Mouse (Mus musculus): Measurements from ENCODE around the gene Gjb3. TPM values are rescaled to one million over a fixed set of nuclear protein-coding genes. Genes with fewer than 3 reads are reported as not detected.
A peak's percentile ranks its signal among the peaks of the same experiment; 100 is the strongest.

Gene Gjb3
- total RNA-seq, 1 experiment from 2014 or later = not detected

- no peak for ATAC-seq (ENCODE audit: extremely low read depth, insufficient number of reproducible peaks, low FRiP score, poor library complexity, severe bottlenecking)
Measured at GRCm38 (mm10) chr4:127345000-127345399, 14.4 kb upstream of the Gjb3 start.

- no peak for ATAC-seq (ENCODE audit: extremely low read depth, insufficient number of reproducible peaks, low FRiP score, poor library complexity, severe bottlenecking)
Measured at GRCm38 (mm10) chr4:127341372-127341771, 10.7 kb upstream of the Gjb3 start.

DNA sequence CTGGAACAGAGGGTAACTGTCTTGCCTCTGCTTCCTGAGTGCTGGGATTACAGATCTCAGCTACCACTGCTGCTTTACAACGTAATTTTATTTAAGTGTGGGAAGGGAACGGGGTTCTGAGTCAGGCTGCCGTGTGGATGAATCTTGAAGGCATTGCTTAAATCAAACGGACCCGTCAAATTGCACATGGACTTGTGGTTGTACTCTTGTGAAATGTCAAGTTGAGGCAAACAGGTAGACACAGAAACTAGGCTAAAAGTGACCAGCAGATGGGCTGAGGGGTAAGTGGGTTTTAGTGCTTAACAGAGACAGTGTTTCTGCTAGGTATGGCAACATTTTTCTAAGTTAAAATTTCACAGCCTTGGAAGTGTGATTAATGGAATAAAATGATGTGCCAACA, 7.0 kb upstream of the Gjb3 start:
- ATAC-seq (ENCODE audit: extremely low read depth, insufficient number of reproducible peaks, low FRiP score, poor library complexity, severe bottlenecking) = no peak

GRCm38 (mm10) chr4:127334870-127335504, 4.3 kb upstream of the Gjb3 start:
- ATAC-seq (ENCODE audit: extremely low read depth, insufficient number of reproducible peaks, low FRiP score, poor library complexity, severe bottlenecking) = no peak

DNA sequence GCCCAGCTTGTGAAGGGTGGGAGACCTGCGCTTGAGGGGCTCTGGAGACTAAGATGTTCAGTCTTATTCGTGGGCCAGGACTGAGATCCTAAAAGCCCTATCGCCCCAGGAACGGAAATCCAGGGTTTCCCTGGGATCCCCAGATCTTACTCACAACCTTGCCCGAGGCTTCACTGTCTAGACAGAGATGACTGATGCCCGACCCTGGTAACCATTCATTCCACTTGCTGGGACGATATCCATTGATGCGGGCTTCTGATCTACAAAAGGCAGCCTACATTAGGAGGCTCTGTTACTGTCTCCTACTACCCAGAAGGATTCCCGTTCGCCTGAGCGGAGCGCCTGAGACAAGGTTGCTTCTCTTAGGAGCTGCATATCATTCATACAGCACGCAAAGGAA, 527 bp upstream of the Gjb3 start:
- no peak for ATAC-seq (ENCODE audit: extremely low read depth, insufficient number of reproducible peaks, low FRiP score, poor library complexity, severe bottlenecking)

DNA sequence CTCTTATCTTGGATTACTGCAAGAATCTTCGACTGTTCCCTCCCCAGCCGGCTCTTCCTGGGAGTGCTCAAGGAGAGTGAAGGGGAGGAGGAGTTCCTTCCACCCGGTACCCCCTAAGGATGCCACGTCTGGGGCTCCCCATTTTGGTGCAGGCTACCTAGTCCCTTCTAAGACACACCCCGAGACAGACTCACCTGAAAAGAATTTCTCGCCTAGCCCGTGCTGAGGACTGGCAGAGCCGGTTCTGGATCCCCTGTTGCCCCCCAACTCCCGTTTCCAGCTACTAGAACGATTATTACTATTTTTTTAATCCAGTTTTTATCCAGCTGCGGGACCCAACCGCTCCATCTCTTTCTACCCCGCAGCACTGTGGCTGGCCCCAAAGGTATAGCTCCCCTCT, 893 bp downstream of the Gjb3 start:
- no peak for ATAC-seq (ENCODE audit: extremely low read depth, insufficient number of reproducible peaks, low FRiP score, poor library complexity, severe bottlenecking)

- ATAC-seq (ENCODE audit: extremely low read depth, insufficient number of reproducible peaks, low FRiP score, poor library complexity, severe bottlenecking) = no peak
Measured at GRCm38 (mm10) chr4:127329046-127329445, 1.6 kb downstream of the Gjb3 start.

DNA sequence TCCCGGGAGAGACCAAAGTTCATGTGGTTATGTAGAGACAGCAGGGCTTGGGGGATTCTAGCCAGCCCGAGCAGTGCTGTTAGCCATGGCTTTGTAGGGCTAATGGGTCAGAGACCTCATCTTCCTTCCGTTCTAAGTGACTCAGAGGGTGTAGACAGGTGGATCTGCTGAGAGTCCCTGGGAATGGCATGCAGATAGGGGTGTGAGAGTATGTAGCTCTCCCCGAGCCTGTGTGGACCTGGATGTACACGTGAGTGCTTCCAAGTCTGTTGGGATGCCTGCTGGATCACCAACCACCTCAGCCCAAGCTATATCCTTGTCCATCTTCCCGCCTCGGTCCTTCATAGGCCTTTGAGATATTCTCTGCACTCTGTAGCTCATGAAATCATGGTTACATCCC, 2.3 kb downstream of the Gjb3 start:
- no peak for ATAC-seq (ENCODE audit: extremely low read depth, insufficient number of reproducible peaks, low FRiP score, poor library complexity, severe bottlenecking)

GRCm38 (mm10) chr4:127327749-127328148, 2.9 kb downstream of the Gjb3 start:
- ATAC-seq (ENCODE audit: extremely low read depth, insufficient number of reproducible peaks, low FRiP score, poor library complexity, severe bottlenecking) = no peak

DNA sequence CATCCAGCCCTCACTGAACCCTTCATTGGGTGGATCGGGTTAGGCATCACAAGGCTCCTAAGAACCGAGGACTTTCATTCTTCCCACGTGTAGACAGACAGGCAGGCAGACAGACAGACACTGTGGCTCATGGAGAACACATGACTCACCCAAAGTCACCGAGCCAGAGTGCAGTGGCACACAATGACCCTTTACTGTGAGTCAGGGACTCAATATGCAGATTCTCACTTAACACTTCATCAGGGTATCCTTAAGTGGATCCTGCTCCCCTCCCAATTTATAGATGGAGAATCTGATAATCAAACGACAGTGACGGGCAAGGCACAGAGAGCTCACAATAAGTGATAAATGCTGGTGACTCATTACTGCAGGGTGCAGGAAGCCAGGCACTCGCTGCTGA, 3.4 kb downstream of the Gjb3 start:
- ATAC-seq (ENCODE audit: extremely low read depth, insufficient number of reproducible peaks, low FRiP score, poor library complexity, severe bottlenecking) = no peak

DNA sequence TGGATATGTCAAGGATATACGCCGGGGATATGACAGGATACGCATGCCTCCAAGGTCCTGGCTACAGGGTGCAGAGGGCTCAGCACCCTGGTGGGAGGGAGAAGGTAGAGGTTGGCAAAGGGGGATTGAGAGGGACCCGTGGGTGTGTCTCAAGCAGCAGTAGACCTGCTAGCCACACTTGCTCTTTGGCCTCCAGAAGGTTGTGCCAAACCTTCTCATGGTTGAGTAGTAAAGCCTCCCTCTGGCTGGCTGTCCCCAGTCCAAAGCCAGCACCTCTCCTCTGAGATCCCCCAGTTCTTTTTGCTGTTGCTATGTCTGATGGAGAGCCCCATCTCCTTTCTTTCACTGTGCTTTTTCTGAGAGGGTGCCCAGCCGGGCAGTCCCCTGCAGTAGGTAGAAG, 5.4 kb downstream of the Gjb3 start:
- no peak for ATAC-seq (ENCODE audit: extremely low read depth, insufficient number of reproducible peaks, low FRiP score, poor library complexity, severe bottlenecking)

DNA sequence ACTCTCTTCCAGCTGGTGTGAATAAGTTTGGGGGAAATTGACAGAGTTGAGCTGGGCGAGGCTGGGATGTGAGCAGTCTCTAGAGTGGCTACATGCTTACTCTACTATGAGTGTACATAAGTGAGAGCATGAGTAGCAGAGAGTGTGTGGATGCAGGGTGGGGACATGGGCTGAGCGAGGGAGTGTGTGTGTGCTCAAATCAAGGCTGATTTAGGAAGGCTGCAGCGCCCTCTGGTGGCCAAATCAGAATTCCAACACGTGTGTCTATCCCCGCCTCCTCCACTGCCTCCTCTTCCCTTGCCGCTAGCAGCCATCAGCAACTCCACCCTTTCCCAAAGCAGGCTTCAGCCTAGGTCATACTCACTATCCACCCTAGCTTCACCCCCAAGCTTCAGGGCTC, 5.9 kb downstream of the Gjb3 start:
- peak; percentile 47 for ATAC-seq (ENCODE audit: extremely low read depth, insufficient number of reproducible peaks, low FRiP score, poor library complexity, severe bottlenecking)

DNA sequence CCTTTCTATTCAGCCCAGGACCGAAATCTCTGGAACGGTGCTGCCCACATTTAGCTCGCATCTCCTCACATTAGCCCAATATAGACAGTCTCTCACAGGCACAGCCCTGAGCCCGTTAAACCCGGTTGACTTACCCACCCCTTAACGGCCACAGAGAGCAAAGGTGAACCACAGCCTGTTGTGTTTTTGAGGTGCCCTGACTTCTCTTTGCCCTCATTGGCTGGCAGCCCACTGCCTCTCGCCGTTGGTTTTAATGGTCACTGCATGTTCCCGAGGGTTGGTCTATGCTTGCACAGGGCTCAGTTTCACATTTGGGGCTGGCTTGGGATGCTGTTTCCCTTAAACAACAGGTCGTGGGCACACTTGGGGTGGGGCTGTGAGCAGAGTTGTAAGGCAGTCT, 6.3 kb downstream of the Gjb3 start:
- ATAC-seq (ENCODE audit: extremely low read depth, insufficient number of reproducible peaks, low FRiP score, poor library complexity, severe bottlenecking) = no peak

DNA sequence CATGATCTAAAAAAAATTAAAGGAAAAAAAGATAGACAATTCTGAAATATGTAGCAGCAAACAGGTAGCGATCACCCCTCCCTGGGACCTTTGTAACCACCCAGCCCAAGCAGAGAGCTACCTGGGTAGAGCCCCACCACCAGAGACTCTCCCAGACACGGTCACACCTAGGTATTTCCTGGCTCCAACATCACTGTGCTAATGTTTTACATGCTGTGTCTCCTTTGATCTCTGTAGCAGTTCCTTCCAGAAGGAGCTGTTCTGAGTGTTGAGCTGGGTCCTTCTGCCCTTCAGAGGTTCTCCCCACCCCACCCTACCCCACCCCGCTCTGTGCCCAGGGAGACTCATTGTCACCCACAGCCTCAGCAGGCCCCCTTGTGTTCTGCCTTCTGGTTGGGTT, 7.0 kb downstream of the Gjb3 start:
- no peak for ATAC-seq (ENCODE audit: extremely low read depth, insufficient number of reproducible peaks, low FRiP score, poor library complexity, severe bottlenecking)

- ATAC-seq (ENCODE audit: extremely low read depth, insufficient number of reproducible peaks, low FRiP score, poor library complexity, severe bottlenecking) = peak; percentile 62; the same call in 1 of the 2 replicates
Measured at GRCm38 (mm10) chr4:127319613-127320012, 11.0 kb downstream of the Gjb3 start.

DNA sequence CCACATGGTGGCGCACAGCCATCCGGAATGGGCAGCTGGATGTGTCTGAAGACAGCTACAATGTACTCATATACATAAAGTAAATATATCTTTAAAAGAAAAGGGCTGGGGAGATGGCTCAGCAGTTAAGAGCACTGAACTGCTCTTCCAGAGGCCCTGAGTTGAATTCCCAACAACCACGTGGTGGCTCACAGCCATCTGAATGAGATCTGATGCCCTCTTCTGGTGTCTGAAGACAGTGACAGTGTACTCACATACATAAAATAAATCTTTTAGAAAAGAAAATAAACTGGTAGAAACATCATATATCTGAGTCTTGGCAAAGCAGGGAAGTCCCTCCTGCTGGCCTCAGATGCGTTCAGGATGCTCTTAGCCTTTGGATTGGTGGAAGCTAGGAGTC, 13.5 kb downstream of the Gjb3 start:
- no peak for ATAC-seq (ENCODE audit: extremely low read depth, insufficient number of reproducible peaks, low FRiP score, poor library complexity, severe bottlenecking)

GRCm38 (mm10) chr4:127315753-127316152, 14.9 kb downstream of the Gjb3 start:
- ATAC-seq (ENCODE audit: extremely low read depth, insufficient number of reproducible peaks, low FRiP score, poor library complexity, severe bottlenecking) = no peak

DNA sequence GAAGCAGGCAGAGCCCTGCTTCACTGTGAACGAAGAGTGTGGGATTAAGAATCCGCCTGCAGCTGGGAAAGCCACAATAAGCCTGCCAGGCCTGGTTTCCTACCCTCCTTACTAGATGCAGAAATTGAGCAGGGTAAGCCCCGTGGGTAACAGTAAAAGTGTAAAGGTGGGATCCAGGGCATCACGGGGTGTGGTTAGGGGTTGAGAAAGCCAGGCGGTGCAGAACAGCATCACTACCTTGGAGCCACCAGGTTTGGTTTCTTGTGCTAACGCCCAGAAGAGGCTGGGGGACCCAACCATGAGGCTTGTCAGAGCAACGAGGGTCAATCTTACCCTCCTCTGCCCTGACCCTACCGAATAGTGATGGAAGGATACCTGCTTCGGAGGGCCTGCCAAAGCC, 16.1 kb downstream of the Gjb3 start:
- ATAC-seq (ENCODE audit: extremely low read depth, insufficient number of reproducible peaks, low FRiP score, poor library complexity, severe bottlenecking) = no peak

DNA sequence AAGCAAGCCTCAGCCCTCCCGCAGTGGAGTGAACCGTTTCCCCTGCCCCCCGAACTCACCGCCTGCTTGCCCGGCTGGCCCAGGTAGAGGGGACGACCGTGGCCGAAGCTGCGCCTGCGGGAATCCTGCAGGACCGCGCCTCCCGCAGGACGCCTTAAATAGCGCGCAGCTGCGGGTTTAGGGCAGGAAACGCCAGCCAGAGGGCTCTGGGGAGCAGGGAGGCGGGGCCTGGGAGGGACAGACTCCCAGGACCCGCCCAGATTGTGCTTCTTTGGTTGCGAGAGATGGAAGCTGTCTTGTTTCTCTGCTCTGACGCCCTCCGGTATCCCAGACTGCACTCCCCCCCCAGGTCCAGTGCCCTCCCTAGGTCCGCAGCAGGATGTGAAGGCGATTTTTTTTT, 16.8 kb downstream of the Gjb3 start, which contains the start of gene Gja4:
TSS of gene Gja4 (minus strand) at position 179 of the 400 bp plus-strand sequence.
- no peak for ATAC-seq (ENCODE audit: extremely low read depth, insufficient number of reproducible peaks, low FRiP score, poor library complexity, severe bottlenecking)

DNA sequence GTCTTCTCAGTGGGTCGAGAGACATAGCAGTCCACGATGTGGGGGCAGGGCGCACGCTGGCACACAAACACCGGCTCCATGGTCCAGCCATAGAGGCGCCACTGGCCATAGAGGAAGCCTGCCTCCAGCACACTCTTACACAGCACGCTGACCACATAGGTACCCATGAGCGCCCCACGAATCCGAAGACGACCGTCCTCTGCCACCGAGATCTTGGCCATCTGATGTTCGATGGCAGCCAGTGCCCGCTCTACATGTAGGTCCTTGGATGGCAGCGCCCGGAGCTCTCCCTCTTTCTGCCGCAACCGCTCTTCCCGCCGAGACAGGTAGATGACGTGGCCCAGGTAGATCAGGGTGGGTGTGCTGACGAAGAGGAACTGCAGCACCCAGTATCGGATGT, 18.3 kb downstream of the Gjb3 start:
- ATAC-seq (ENCODE audit: extremely low read depth, insufficient number of reproducible peaks, low FRiP score, poor library complexity, severe bottlenecking) = no peak

DNA sequence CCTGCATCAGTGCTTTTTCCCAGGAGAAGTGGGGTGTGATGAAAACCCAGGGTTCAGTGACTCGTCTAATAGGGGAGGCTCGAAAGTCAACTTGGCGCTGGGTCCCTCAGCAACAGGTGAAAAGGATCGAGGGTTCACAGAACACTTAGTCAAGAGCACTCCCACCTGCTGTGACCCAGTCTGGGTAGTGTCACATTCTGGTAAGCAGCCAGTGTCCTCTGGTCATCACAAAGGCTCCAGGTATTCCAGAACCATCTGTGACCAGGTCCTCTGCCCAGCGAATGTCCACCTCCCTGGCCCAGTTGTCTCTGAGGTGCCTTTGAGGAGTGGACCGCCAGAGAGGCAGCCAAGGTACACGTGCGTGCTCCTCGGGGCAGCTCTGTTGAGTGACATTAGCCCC, 19.1 kb downstream of the Gjb3 start:
- no peak for ATAC-seq (ENCODE audit: extremely low read depth, insufficient number of reproducible peaks, low FRiP score, poor library complexity, severe bottlenecking)

Measured in neutrophil, adult 5-6 weeks (primary cell).